Mouse (Mus musculus): ENCODE measurements around the gene Lrrc28. TPM values are rescaled to one million over a fixed set of nuclear protein-coding genes. Genes with fewer than 3 reads are reported as not detected.
A peak's percentile ranks its signal among the peaks of the same experiment; 100 is the strongest.

The Lrrc28 gene
- total RNA-seq (2021): 10 to 100 TPM; 16.2 to 19.3 TPM

GRCm38 (mm10) chr7:67644833-67645680, at the start of gene Lrrc28:
Gene Lrrc28, minus strand, starts transcription at chr7:67645268.
- DNase-seq (ENCODE audit: low spot score): peak; percentile 99
- intact Hi-C loops (cut with DNase I): loop anchor here (10.0 kb wide), 1 partner anchor 950 kb away; no protein-coding TSS in a partner anchor

- intact Hi-C loops (cut with DNase I): no loop called here
- DNase-seq (ENCODE audit: low spot score): no peak
Measured at GRCm38 (mm10) chr7:67692791-67693538, 47.9 kb upstream of the Lrrc28 start.

DNA sequence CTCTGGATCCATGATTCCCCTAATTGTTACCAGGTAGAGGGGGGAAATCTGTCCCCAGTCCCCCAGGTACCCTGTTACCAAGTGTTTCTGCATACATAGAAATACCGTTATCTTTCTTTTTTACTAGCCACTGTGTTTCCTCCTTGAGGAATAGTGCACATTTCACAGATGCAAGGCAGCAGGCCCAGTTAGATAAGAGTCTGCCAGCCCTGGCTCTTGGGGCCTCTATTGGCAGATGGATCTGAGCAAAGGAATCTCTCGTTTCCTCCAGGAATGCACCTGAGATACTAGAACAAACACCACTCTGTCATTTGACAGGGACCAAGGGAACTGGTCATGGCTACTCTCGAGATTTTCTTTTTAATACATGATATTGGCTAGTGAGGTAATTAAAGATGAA, 47.1 kb upstream of the Lrrc28 start:
- intact Hi-C loops (cut with DNase I): no loop called here
- DNase-seq (ENCODE audit: low spot score): peak; percentile 33

GRCm38 (mm10) chr7:67691036-67691435, 46.0 kb upstream of the Lrrc28 start:
- DNase-seq (ENCODE audit: low spot score): no peak
- intact Hi-C loops (cut with DNase I): no loop called here

DNA sequence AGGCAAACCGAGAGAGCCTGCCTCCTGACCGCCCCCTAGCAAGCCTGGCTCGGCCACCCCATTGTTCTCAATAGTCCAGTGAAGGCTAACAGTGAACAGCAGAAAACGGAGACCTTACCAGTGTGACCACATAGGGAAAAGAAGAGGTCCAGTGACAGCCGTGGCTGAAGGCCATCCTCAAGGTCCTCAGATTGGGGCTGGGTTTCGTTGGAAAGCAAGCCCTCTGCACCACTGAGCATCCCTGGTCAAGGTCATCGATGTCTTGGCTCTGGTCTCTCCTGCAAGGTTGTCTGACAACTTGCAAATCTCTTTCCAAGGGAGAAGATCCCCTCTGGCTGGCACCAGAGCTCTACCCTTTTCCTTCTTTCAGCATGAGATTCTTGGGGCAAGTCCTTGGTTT, 44.7 kb upstream of the Lrrc28 start:
- no peak for DNase-seq (ENCODE audit: low spot score)
- intact Hi-C loops (cut with DNase I): no loop called here

DNA sequence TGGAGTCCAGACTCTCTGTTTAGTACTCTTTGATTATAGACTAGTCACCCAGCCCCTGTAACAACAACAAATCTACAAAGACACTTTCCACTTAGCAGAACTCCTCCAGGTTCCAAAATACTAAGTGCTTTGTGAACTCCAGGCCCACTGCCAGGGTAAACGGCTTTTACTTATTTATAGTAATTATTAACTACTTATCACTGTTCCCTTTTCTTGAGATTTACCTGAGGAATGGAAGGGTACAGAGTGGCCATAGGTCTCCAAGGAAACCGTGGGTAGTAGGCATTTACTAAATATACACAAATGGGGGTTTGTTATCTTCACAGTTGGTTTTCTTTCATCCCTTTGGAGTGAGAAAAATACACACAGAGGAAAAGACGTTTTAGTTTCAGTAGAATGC, 43.2 kb upstream of the Lrrc28 start:
- intact Hi-C loops (cut with DNase I): no loop called here
- DNase-seq (ENCODE audit: low spot score): no peak

DNA sequence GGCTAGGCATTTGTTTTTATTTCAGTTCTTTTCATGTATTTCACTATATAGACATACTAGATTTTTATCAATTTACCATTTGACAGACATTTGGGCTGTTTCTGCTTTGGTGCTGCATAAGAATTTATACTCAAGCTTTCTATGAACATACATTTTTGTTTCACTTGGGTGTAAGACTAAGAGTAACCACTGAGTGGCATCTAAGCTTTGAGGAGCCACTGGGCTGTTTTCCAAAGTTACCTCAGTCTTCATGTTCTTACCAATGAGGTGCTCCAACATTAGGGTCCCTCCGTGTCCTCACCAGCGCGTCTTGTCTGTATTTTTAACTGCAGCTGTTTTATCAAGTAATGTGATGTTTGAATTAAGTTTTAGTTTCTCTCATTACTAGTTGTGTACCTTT, 41.5 kb upstream of the Lrrc28 start:
- DNase-seq (ENCODE audit: low spot score): no peak
- intact Hi-C loops (cut with DNase I): no loop called here

DNA sequence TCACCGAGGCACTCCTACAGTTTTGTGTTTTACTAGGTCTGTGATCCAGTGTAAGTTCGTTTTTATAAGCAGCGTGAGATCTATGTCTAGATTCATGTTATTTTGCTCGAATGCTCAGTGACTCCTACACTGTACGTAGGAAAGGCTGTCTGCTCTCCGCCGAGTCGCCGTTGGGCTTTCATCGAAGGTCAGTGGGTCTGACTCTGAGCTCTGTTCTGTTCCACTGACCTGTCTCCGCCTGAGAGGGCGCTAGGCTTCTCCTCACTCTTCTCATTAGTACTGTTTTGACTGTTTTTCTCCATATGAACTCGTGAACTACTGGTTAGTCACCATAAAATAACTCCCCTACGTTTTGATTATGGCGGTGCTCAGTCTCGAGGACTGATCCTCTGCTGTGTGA, 37.9 kb upstream of the Lrrc28 start:
- intact Hi-C loops (cut with DNase I): no loop called here
- DNase-seq (ENCODE audit: low spot score): no peak

- intact Hi-C loops (cut with DNase I): no loop called here
Measured at GRCm38 (mm10) chr7:67681078-67681477, 36.0 kb upstream of the Lrrc28 start.

DNA sequence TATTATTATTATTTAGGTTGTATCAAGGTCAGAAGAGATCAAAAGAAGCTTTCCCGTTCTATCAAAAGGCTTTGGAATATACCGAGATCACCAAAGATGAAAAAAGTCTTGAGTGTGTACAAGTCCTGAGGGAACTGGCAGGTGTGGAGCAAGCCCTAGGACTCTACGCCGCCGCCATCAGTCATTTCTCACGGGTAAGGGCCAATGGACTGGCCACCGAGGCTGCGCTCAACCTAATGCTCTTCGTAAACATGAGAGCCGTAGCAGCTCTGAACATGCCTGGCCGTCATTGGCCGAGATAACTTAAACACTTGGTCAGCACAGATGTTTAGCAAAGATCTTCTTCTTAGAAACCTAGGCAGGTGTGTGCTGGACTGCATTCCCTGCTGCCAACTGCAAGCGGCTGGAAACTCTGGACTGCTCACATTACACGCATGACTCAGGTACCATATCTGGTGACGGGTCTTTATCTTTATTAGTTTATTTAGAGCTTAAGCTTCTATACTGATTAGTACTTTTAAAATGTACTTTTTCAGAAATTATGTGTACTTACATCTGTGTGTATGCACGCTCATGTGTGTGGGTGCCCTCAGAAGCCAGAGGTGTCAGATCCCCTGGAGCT, 33.9 kb upstream of the Lrrc28 start:
- intact Hi-C loops (cut with DNase I): loop anchor here (10.0 kb wide), 1 partner anchor 276 kb away; the partner anchor contains the start of gene Igf1r
- no peak for DNase-seq (ENCODE audit: low spot score)

More at GRCm38 (mm10) chr7:67681078-67681477, 36.0 kb upstream of the Lrrc28 start:
- no peak for DNase-seq (ENCODE audit: low spot score)

DNA sequence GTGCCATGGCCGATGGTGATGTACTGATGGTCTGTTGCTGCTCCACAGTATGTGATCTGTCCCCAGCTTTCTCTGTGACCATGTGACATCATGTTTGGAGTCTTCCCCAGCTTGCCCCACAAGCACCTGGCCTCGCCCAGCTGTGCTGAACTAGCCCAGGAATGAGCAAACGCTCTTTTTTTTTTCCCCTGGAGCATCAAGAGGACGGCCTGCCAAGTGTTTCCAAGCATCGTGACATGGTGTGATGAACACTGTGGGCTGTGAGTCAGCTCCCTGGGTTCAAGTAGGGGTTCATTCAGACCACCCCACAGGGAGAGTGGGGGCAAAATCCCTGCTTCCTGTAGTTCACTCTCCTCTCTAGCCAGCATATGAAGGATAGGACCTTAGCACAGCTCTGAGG, 28.6 kb upstream of the Lrrc28 start:
- intact Hi-C loops (cut with DNase I): loop anchor here (2.0 to 10.0 kb wide), 2 partner anchors 27 to 281 kb away; partner anchors contain the start of gene Igf1r
- no peak for DNase-seq (ENCODE audit: low spot score)

DNA sequence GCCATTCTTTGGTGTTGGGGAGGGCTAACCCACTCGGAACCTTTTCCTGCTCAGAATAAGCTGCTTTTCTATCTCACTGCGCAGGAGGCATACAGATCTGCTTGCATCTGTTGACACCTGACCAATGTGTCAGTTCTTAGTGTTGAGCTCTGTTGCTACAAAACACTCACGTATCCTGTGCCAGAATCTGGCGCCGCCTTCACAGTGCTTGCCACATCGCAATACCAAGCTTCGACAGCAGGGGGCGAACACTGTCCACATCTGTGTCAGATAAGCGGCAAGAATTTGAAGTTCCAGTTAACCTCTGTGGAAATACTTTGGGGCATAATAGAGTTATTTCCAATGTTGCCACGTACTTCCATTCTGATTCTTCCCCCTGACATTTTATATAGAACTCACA, 27.6 kb upstream of the Lrrc28 start:
- DNase-seq (ENCODE audit: low spot score): peak; percentile 84
- intact Hi-C loops (cut with DNase I): loop anchor here (1.0 to 10.0 kb wide), 3 partner anchors 28 to 282 kb away; partner anchors contain the start of genes Igf1r and Synm

DNA sequence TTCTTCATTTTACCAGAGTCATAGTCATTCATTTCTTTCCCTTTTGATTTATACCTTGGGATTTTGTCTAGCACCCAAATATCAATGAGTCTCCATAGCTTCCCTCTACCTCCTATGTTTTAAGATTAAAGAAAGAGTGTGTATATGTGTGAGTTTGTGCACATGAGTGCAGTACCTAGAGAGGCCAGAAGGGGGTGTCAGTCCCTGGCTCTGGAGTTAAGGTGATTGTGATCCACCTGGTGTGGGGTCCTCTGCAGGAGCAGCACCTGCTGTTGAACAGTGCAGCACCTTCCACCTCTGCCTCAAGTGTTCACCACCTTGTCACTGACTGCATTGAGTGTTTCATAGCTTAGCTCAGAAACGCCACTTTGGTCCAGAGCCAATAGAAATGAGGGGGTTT, 25.9 kb upstream of the Lrrc28 start:
- intact Hi-C loops (cut with DNase I): loop anchor here (10.0 kb wide), 1 partner anchor 284 kb away; the partner anchor contains the start of gene Igf1r
- DNase-seq (ENCODE audit: low spot score): no peak

DNA sequence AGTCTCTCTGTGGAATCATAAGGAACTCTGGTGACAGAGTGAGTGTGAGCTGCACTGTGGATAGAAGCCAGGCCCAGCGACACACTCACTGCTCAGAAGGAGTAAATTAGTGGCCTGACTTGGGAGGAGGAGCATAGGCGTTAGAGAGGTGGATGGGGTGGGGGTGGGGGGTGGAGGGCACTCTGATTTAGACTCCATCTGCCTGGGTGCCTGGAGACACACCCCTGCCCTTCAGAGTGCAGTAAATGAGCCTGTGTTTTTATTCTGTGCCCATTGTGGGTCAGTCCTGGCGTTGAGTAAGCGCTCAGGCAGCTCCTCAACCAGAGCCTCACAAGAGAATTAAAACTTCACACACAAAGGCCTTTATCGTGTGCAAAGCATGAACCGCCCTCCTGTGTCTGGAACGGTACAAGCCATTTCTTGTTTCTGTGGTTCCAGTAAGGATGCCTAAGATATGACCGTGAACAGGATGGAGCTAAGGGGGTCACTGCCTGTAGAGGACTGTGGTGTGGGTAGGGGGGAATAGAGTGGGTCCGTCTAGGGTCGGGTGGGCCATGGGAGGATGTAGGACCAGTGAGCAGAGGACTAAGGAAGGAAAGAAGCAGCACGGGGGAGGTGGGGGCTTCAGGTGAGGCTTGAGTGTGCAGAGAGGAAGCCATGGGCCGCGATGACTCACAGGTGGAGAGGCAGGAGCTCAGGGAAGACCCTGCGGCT, 19.1 kb upstream of the Lrrc28 start:
- intact Hi-C loops (cut with DNase I): no loop called here
- no peak for DNase-seq (ENCODE audit: low spot score)

GRCm38 (mm10) chr7:67662424-67662823, 17.4 kb upstream of the Lrrc28 start:
- no peak for DNase-seq (ENCODE audit: low spot score)
- intact Hi-C loops (cut with DNase I): no loop called here

DNA sequence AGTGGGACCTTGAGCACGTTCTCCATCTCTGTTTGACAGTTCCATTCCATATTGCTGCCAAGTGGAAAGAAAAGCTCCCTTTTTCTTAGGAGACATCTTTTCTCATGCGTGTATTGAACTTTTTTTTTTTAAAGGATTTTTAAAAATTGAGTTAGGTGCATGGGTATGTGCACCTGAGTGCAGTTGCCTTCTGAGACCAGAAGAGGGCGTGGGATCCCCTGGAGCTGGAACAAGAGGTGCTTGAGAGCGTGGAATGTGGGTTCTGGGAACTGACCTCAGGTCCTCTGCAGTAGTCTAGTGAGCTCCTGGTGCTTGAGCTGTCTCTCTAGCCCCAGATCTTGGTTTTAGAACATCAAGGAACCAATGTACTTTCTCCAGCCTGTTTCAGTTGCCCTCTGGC, 13.0 kb upstream of the Lrrc28 start:
- no peak for DNase-seq (ENCODE audit: low spot score)
- intact Hi-C loops (cut with DNase I): no loop called here

- intact Hi-C loops (cut with DNase I): no loop called here
- no peak for DNase-seq (ENCODE audit: low spot score)
Measured at GRCm38 (mm10) chr7:67655186-67655585, 10.1 kb upstream of the Lrrc28 start.

DNA sequence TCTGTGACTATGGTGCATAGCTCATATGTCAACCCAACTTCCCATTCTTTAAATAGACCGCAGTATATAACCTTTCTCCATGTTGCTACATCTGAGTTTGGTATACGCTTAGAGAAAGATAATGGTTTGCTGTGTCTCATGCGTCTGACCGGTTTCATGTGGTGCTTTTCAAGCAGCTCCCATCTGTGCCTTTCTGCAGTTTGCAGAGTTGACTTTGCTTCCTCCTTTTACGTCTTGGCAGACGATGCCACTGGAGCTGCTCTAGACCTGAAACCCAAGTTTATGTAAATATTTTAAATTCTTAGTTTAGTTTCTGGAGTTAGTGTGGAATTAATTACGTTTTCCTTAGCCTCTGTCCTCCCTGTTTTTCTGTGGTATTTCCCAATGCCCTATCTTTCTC, 9.6 kb upstream of the Lrrc28 start:
- no peak for DNase-seq (ENCODE audit: low spot score)
- intact Hi-C loops (cut with DNase I): no loop called here

- intact Hi-C loops (cut with DNase I): no loop called here
- DNase-seq (ENCODE audit: low spot score): no peak
Measured at GRCm38 (mm10) chr7:67652211-67652610, 7.1 kb upstream of the Lrrc28 start.

GRCm38 (mm10) chr7:67648376-67648775, 3.3 kb upstream of the Lrrc28 start:
- intact Hi-C loops (cut with DNase I): loop anchor here (10.0 kb wide), 1 partner anchor 954 kb away; no protein-coding TSS in a partner anchor
- no peak for DNase-seq (ENCODE audit: low spot score)

All from heart, postnatal 25 days (tissue).